Mouse (Mus musculus) G1E (cell line): ENCODE results near the gene 4930568D16Rik. TPM values are rescaled to one million over a fixed set of nuclear protein-coding genes. Genes with fewer than 3 reads are reported as not detected.

Experiments
- ATAC-seq: 2 replicates; pipeline ENCODE4 v1.8.0; 2016; ENCODE audit warnings: mild to moderate bottlenecking; ENCODE audit not compliant: insufficient number of reproducible peaks, poor library complexity, low FRiP score, severe bottlenecking; ENCODE audit errors: extremely low read depth
- DNase-seq: peaks from one replicate; pipeline ENCODE4 v3.0.0; 2012; ENCODE audit warnings: low spot score
- H3K27me3 ChIP-seq: 2 replicates; pipeline ENCODE4 v1.6.1; 2012; ENCODE audit warnings: mild to moderate bottlenecking, low read length, inconsistent platforms; ENCODE audit not compliant: insufficient read depth
- H3K36me3 ChIP-seq: replicated peaks from 2 replicates; pipeline ENCODE3; 2012; ENCODE audit warnings: mild to moderate bottlenecking, inconsistent platforms
- H3K4me1 ChIP-seq: 2 replicates; pipeline ENCODE4 v1.6.1; 2012; ENCODE audit warnings: low read depth, low read length, inconsistent platforms, mixed read lengths; ENCODE audit not compliant: insufficient read depth
- H3K4me3 ChIP-seq: 2 replicates; pipeline ENCODE4 v1.5.1; 2012; ENCODE audit warnings: low read depth, mild to moderate bottlenecking, inconsistent platforms, low read length, moderate library complexity, mixed read lengths
- H3K9me3 ChIP-seq: replicated peaks from 2 replicates; pipeline ENCODE4 v1.6.1; 2012; ENCODE audit warnings: inconsistent platforms
- CTCF ChIP-seq: IDR thresholded peaks from 2 replicates; pipeline ENCODE4 v1.5.1; 2012; ENCODE audit warnings: low read depth, low read length, inconsistent platforms, mixed read lengths
- GATA1 ChIP-seq: IDR thresholded peaks from 2 replicates; pipeline ENCODE4 v1.6.1; 2012; ENCODE audit warnings: borderline replicate concordance, low read length, inconsistent platforms, mixed read lengths
- GATA2 ChIP-seq: IDR thresholded peaks from 2 replicates; pipeline ENCODE4 v1.6.1; 2012; ENCODE audit warnings: low read depth, low read length, inconsistent platforms, borderline replicate concordance
- POLR2AphosphoS5 ChIP-seq: IDR thresholded peaks from 2 replicates; pipeline ENCODE4 v1.6.1; 2012; ENCODE audit warnings: low read depth, low read length, inconsistent platforms; ENCODE audit not compliant: insufficient replicate concordance
- TAL1 ChIP-seq: conservative IDR thresholded peaks from 2 replicates; pipeline ENCODE4 v1.6.1; 2012; ENCODE audit warnings: low read depth, low read length, inconsistent platforms, mixed read lengths
- polyA plus RNA-seq: library from polyadenylated mRNA; stranded (reverse); fragments of >175 nt; gene quantifications from 2 replicates; pipeline ENCODE4 v1.2.3, GENCODE M21; 2012
- total RNA-seq, 2 experiments: library from RNA; stranded (forward) in 1 of 2; stranded (reverse) in 1 of 2; fragments of 200-1000 nt in 1 of 2; fragments of >200 nt in 1 of 2; fragmentation: Nextera tagmentation in 1 of 2; gene quantifications; 2 replicates each; pipeline ENCODE4 v1.2.3; 2014 to 2017

The 4930568D16Rik gene
- total and polyA plus RNA-seq, 3 experiments = 0.11 TPM; not detected in 2

- ATAC-seq = no peak
- TF ChIP-seq CTCF (no peak), GATA1 (no peak), POLR2AphosphoS5 (no peak), TAL1 (no peak)
- no peak for DNase-seq
- peaks cover 16% of the 10 kb centered on the region for H3K36me3 ChIP-seq
- H3K27me3 ChIP-seq = no peaks in the 10 kb centered on the region
- H3K4me3 ChIP-seq = no peak overlapping the region
- no peaks in the 10 kb centered on the region for H3K9me3 ChIP-seq
- H3K4me1 ChIP-seq = peaks cover 61% of the 10 kb centered on the region
Observed at GRCm38 (mm10) chr2:35329061-35329460, 38.5 kb downstream of the 4930568D16Rik start.

DNA sequence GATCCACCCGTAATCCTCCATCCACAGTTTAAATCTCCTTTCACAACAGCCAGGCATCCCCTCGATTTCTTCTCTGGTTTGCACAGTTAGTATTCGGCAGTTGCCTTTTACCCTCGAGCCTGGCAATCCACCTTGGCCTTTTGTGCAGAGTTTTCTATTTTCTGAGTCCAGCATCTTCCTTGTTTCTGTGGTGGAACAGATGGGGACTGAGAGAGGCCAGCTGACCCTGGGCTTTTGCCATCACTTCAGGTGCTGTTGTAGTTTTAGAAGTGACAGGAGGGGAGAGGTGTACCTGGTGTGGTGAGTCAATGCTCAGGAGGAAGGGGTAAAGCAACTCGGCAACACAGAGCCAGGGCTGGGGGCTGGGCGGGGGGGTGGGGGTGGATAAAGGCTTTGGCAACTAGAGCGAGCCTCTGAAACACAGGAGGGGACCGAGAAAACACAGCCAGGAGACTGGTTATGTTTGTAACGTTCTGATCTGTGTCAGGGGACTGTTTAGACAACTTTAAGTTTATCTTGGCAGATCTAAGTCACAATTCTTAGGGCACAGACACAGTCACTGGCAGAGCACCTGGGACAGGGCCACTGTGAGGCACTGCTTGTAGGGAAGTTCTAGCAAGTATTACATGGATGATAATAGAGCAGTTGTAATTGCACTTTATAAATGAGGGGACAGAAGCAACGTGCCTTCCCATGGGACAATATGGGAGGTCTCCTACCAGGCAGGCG, 39.3 kb downstream of the 4930568D16Rik start:
- Histone ChIP-seq H3K36me3 (peaks cover 24% of the 10 kb centered on the region), H3K27me3 (no peaks in the 10 kb centered on the region), H3K9me3 (no peaks in the 10 kb centered on the region), H3K4me1 (peaks cover 55% of the 10 kb centered on the region), H3K4me3 (peak overlapping the region; percentile 55; the same call in 1 of the 2 replicates)
- TF ChIP-seq GATA1 (no peak), CTCF (no peak), GATA2 (no peak), POLR2AphosphoS5 (no peak), TAL1 (no peak)
- DNase-seq (no peak), ATAC-seq (no peak)

GRCm38 (mm10) chr2:35327583-35327982, 39.9 kb downstream of the 4930568D16Rik start:
- Histone ChIP-seq H3K4me3 (peak overlapping the region; percentile 50; the same call in 1 of the 2 replicates), H3K4me1 (peaks cover 49% of the 10 kb centered on the region), H3K36me3 (peaks cover 29% of the 10 kb centered on the region), H3K9me3 (no peaks in the 10 kb centered on the region), H3K27me3 (no peaks in the 10 kb centered on the region)
- DNase-seq = peak; percentile 28
- no peak for TF ChIP-seq CTCF
- TF ChIP-seq GATA1 = no peak
- TF ChIP-seq GATA2 = no peak
- TF ChIP-seq POLR2AphosphoS5 = no peak
- no peak for TF ChIP-seq TAL1
- peak; percentile 54 for ATAC-seq

- Histone ChIP-seq H3K4me1 (peaks cover 45% of the 10 kb centered on the region), H3K9me3 (no peaks in the 10 kb centered on the region), H3K4me3 (no peak overlapping the region), H3K27me3 (no peaks in the 10 kb centered on the region), H3K36me3 (peaks cover 35% of the 10 kb centered on the region)
- DNase-seq (no peak), ATAC-seq (no peak)
- TF ChIP-seq TAL1 (no peak), GATA1 (no peak), GATA2 (no peak), CTCF (no peak), POLR2AphosphoS5 (no peak)
Observed at GRCm38 (mm10) chr2:35326931-35327330, 40.6 kb downstream of the 4930568D16Rik start.

GRCm38 (mm10) chr2:35325930-35326329, 41.6 kb downstream of the 4930568D16Rik start:
- DNase-seq = no peak
- Histone ChIP-seq H3K9me3 (no peaks in the 10 kb centered on the region), H3K27me3 (no peaks in the 10 kb centered on the region), H3K36me3 (peaks cover 45% of the 10 kb centered on the region), H3K4me1 (peaks cover 46% of the 10 kb centered on the region), H3K4me3 (no peak overlapping the region)
- no peak for ATAC-seq
- TF ChIP-seq GATA1 (no peak), TAL1 (no peak), POLR2AphosphoS5 (no peak), GATA2 (no peak), CTCF (no peak)

DNA sequence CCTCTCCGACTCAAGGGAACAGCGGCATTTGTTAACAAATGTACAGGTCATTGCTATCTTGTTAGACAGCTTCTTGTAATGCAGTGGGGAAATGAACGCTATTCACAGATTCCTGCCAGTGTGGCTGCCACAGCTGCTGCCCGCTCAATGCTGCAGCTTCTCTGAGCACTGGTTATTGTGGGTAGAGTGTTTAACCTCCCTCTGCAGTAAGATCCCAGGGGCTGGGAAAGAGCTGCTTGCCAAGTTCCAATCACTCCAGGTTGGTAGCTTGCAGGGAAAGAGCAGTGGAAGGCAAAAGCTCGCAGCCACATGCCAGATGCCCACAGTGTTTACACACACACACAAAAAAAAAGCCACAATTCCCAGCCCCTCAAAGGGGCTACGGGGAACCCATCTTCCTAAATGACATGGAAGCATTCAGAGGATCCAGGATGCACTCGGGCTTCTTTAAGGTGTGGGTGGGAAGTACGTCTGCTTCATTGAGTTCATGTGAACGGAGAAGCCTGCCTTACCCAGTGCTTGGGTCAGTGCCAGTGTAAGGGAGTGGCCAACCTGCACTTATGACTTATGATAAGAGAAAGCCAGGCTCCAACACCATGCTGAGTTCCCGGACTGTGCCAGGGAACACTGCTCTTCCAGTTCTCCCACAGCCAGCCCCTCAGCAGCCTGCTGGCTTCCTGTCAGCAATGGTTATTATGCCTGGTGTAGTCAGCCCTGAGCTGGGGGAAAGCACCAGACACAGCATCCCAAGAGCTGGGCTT, 44.9 kb downstream of the 4930568D16Rik start:
- no peaks in the 10 kb centered on the region for H3K27me3 ChIP-seq
- no peak overlapping the region for H3K4me3 ChIP-seq
- TF ChIP-seq GATA2 (no peak), POLR2AphosphoS5 (no peak), TAL1 (no peak), GATA1 (no peak), CTCF (no peak)
- no peak for ATAC-seq
- H3K4me1 ChIP-seq = peaks cover 25% of the 10 kb centered on the region
- no peaks in the 10 kb centered on the region for H3K9me3 ChIP-seq
- DNase-seq = no peak
- H3K36me3 ChIP-seq = peaks cover 75% of the 10 kb centered on the region
